Mouse (Mus musculus): ENCODE data around the gene Srebf1.

DNA sequence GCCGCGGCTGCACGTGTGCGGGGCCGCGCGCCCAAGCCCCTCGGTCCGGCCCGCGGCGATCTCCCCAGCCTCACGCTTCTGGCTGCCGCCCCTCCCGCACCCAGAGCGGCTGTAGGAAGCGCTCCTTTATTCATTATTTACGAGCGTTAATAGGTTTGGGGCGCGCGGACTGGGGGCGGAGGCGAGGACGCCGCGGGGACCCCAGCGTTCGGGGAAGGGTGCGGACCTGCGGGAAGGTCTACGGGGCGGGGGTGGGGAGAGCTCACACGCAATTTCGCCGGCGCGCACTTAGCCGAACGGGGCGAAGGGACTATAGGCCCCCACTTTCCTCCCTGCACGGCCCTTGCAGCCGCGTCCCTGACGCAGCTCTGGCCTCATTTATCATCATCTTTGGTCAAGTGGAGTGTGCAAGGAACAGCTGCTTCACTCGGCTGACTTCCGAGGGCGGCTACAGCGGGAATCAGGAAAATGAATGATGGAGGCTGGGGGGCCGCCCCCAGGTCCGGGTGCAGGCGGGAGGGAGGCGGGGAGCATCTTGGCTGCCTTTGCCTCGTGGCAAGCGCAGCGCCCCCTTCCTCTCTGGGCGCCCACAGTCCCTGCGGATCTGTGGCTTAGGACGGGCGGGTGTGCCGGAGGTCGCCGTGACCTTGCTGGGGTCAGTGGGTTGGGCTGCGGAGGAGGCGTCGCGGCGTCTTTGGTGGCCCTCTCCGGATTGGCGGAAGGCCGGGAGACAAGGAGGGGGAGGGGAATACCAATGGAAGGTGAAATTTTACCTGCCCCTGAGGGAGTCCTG lies 46.0 kb downstream of the Srebf1 start:
- no peak for TF ChIP-seq POLR2A (IDR thresholded peaks at IDR 0.05; ENCODE audit: low read depth, low read length)
- no peak for TF ChIP-seq CTCF (conservative IDR thresholded peaks at IDR 0.05; ENCODE audit: insufficient read depth, insufficient read length, low read depth, low read length)
